Mouse (Mus musculus): ENCODE results near the gene Syce3. TPM values are rescaled to one million over a fixed set of nuclear protein-coding genes. Genes with fewer than 3 reads are reported as not detected.

The Syce3 gene
- total RNA-seq, 1 experiment from 2014 or later: not detected

DNA sequence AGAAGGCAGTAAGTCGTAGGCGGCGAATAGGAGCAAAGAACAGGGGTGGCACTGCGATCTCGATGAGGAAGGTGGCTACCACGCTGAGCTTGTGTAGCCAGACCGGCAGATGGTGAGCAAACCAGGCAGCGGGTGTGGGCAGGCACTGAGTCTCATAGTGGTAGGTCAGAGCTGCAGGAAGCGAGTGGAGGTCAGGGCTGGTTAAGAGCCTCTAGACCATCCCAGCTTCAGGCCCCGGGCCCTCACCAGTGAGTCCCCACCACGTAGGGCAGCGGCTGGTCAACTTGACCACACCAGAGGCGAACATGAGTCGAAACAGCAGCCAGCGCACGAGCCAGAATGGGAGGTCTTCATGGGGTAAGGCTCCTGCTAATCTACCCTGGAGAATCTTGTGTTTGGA is 56.5 kb downstream of the Syce3 start:
- no peak for ATAC-seq (replicated peaks in 1 of 2; ENCODE audit: insufficient read depth in 1 of 2, low FRiP score in 2 of 2, low TSS enrichment in 1 of 2, low read depth in 1 of 2, poor library complexity in 2 of 2, severe bottlenecking in 2 of 2)

DNA sequence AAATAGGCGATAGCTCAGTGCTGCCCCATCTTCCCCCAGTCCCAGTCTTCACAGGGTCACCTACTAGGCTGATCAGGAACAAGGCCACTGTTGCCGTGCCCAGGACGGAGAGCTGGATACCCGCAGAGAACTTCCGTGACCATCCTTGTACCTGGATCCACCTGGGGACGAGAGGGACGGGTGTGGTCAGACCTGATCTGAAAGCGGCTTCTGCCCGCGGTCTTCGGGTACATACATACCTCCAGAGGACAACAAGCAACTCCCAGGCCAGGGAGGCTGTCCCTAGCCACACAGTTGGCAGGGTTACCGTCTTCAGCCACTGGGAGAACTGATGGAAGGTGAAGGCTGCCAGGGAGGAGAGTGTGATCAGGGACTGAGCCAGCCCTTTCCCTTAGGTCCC is 57.5 kb downstream of the Syce3 start:
- ATAC-seq (replicated peaks in 1 of 2; ENCODE audit: insufficient read depth in 1 of 2, low FRiP score in 2 of 2, low TSS enrichment in 1 of 2, low read depth in 1 of 2, poor library complexity in 2 of 2, severe bottlenecking in 2 of 2): no peak

DNA sequence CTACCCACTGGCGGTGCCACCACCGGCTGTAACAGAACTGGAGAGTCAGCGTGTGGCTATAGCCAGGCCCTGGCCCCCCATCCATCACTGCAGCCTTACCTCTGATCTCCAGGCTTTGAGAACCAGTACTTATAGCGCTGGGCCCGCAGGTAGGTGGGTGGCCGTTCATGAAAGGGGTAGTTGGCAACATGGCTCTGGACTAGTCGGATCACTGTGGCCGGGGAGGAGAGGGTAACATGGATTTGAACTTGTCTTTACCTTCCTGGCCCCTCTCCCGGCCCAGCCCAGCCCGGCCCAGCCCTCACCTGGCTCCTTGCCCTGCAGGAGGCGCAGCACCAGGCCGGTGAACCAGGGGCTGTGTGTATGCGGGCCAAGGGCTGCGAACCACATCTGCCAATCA is 58.2 kb downstream of the Syce3 start:
- ATAC-seq (replicated peaks in 1 of 2; ENCODE audit: insufficient read depth in 1 of 2, low FRiP score in 2 of 2, low TSS enrichment in 1 of 2, low read depth in 1 of 2, poor library complexity in 2 of 2, severe bottlenecking in 2 of 2): no peak

DNA sequence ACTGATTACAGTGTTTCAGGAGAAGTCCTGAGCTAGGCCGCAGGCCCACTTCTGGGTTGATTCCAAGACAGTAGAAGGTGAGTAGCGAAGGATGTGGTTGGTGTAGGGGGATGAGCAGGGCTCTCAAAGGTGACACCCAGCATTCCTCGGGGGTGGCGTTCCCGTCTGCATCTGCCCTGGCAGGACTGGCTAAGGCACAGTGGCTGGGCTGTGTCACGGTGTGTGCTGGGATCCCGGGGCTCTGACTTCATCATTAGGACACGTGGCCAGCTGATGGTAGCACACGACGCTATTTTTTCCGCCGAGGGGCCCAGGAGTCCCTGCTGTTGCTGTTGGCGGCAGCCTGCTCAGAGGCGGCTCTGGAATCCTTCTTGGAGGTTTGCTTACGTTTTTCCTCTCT is 59.0 kb downstream of the Syce3 start:
- no peak for ATAC-seq (replicated peaks in 1 of 2; ENCODE audit: insufficient read depth in 1 of 2, low FRiP score in 2 of 2, low TSS enrichment in 1 of 2, low read depth in 1 of 2, poor library complexity in 2 of 2, severe bottlenecking in 2 of 2)

DNA sequence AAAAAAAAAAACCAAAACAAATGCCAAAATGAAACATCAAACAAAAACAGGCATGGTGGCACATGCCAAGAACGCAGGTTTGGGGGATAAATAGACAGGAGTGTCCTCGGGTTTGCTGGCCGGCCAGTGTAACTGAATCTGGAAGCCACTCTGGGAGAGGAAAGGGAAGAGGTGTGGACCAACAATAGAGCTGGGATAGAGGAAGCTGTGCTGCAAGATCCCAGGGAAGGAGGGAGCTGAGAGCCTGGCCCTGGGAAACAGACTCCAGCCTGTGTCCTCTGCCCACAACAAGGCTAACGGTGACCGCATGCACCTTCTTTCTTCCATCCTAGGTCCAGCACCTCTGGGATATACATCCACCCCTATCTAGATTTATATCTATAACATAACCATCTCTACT is 59.9 kb downstream of the Syce3 start:
- no peak for ATAC-seq (replicated peaks in 1 of 2; ENCODE audit: insufficient read depth in 1 of 2, low FRiP score in 2 of 2, low TSS enrichment in 1 of 2, low read depth in 1 of 2, poor library complexity in 2 of 2, severe bottlenecking in 2 of 2)

DNA sequence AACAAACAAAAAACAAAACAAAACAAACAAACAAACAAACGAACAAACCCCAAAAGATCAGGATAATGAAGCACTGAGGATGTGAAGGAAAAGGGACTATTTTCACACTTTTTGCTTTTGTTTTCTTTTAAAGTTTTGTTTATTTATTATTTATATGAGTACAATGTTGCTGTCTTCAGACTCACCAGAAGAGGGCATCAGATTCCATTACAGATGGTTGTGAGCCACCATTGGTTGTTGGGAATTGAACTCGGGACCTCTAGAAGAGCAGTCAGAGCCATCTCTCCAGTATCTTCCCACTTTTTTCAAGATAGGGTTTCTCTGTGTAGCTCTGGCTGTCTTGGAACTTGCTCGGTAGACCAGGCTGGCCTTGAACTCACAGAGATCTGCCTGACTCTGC is 67.0 kb downstream of the Syce3 start:
- no peak for ATAC-seq (replicated peaks in 1 of 2; ENCODE audit: insufficient read depth in 1 of 2, low FRiP score in 2 of 2, low TSS enrichment in 1 of 2, low read depth in 1 of 2, poor library complexity in 2 of 2, severe bottlenecking in 2 of 2)

DNA sequence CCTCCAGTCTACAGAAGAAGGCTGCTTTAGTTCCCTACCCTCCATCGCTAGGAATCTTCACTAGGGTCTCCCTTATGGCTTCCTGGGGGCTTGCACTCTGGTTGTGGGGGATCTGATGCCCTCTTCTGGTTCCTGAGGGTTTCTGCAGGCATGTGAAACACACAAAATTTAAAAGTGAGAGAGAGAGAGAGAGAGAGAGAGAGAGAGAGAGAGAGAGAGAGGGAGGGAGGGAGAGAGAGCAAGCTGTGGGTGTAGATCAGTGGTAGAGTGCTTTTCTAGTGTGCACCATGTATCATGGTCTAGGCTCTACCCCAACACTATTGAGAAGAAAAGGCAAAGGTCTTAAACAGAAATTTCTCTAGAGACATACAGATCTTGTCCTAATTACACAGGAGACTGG is 68.6 kb downstream of the Syce3 start:
- ATAC-seq (replicated peaks in 1 of 2; ENCODE audit: insufficient read depth in 1 of 2, low FRiP score in 2 of 2, low TSS enrichment in 1 of 2, low read depth in 1 of 2, poor library complexity in 2 of 2, severe bottlenecking in 2 of 2): no peak

Other genes starting within 250 kb of the Syce3 start
- gene Plxnb2, start 229.7 kb downstream of the Syce3 start, total RNA-seq (2017): 13.9 and 23.7 TPM in 2 replicates
- 3.9 and 4.8 TPM in 2 replicates for gene Dennd6b, start 214.0 kb downstream of the Syce3 start, total RNA-seq (2017)
- 29.1 and 53.6 TPM in 2 replicates for gene Ppp6r2, start 198.9 kb downstream of the Syce3 start, total RNA-seq (2017)
- 69.9 and 76.7 TPM in 2 replicates for gene Sbf1, start 95.2 kb downstream of the Syce3 start, total RNA-seq (2017)
- gene Adm2, start 87.8 kb downstream of the Syce3 start, total RNA-seq (2017): not detected in 2 replicates
- gene Miox, start 76.1 kb downstream of the Syce3 start, total RNA-seq (2017): not detected in 2 replicates
- 15.7 and 17.2 TPM in 2 replicates for gene Lmf2, start 54.8 kb downstream of the Syce3 start, total RNA-seq (2017)
- 102 and 104 TPM in 2 replicates for gene Ncaph2, start 54.8 kb downstream of the Syce3 start, total RNA-seq (2017)
- 19.7 and 26.6 TPM in 2 replicates for gene Sco2, start 36.7 kb downstream of the Syce3 start, total RNA-seq (2017)
- not detected in 2 replicates for gene Tymp, start 33.5 kb downstream of the Syce3 start, total RNA-seq (2017)
- gene Odf3b, start 31.2 kb downstream of the Syce3 start, total RNA-seq (2017): 11.7 and 21.6 TPM in 2 replicates
- 0.10 and 0.38 TPM in 2 replicates for gene Klhdc7b, start 25.6 kb downstream of the Syce3 start, total RNA-seq (2017)
- 1.3 TPM in 1 of 2 replicates, not detected in the other for gene Cpt1b, start 15.4 kb upstream of the Syce3 start, total RNA-seq (2017)
- 4.9 and 13.3 TPM in 2 replicates for gene C730034F03Rik, start 19.1 kb upstream of the Syce3 start, total RNA-seq (2017)
- gene Gm44502, start 19.2 kb upstream of the Syce3 start, total RNA-seq (2017): not detected in 2 replicates
- 29.7 and 32.6 TPM in 2 replicates for gene Chkb, start 19.4 kb upstream of the Syce3 start, total RNA-seq (2017)
- not detected in 2 replicates for gene Mapk8ip2, start 43.4 kb upstream of the Syce3 start, total RNA-seq (2017)
- 7.1 and 11.3 TPM in 2 replicates for gene Arsa, start 66.9 kb upstream of the Syce3 start, total RNA-seq (2017)
- 4.5 and 12.2 TPM in 2 replicates for gene Shank3, start 89.1 kb upstream of the Syce3 start, total RNA-seq (2017)
- gene Acr, start 157.8 kb upstream of the Syce3 start, total RNA-seq (2017): 0.75 TPM in 1 of 2 replicates, not detected in the other
- gene Rabl2, start 181.4 kb upstream of the Syce3 start, total RNA-seq (2017): 13.0 TPM in 2 replicates

Data from hematopoietic stem cell, adult 5-6 weeks (primary cell).